Mouse (Mus musculus): Measurements from ENCODE around the gene Tbc1d21.

Tbc1d21 gene

GRCm38 (mm10) chr9:58370355-58370754, at the start of gene Tbc1d21:
Tbc1d21 (minus strand) TSS chr9:58370455.
- DNase-seq (ENCODE audit: low spot score): no peak

DNA sequence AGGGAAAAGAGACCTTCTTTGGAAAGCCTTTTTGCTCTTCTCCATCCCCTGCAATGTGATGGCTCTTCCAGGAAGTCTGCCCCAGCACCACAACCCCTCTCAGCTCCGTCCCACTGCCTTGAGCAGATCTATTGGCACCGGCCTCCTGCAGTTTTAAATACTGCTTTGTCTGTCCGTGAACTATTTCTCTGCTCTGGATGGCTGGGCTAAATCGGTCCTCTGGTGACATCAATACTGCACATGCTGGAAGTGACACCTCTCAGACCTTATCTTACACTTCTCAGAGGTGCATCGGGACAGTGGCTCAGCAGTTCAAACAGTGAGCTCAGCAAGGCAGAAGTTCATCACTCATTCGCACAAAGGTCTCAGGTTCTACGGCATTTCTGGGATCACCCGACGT, 41.3 kb upstream of the Tbc1d21 start:
- no peak for DNase-seq (ENCODE audit: low spot score)

- no peak for DNase-seq (ENCODE audit: low spot score)
Observed at GRCm38 (mm10) chr9:58410057-58410735, 39.9 kb upstream of the Tbc1d21 start.

- no peak for DNase-seq (ENCODE audit: low spot score)
Observed at GRCm38 (mm10) chr9:58409247-58409646, 39.0 kb upstream of the Tbc1d21 start.

- no peak for DNase-seq (ENCODE audit: low spot score)
Observed at GRCm38 (mm10) chr9:58404412-58404811, 34.2 kb upstream of the Tbc1d21 start.

DNA sequence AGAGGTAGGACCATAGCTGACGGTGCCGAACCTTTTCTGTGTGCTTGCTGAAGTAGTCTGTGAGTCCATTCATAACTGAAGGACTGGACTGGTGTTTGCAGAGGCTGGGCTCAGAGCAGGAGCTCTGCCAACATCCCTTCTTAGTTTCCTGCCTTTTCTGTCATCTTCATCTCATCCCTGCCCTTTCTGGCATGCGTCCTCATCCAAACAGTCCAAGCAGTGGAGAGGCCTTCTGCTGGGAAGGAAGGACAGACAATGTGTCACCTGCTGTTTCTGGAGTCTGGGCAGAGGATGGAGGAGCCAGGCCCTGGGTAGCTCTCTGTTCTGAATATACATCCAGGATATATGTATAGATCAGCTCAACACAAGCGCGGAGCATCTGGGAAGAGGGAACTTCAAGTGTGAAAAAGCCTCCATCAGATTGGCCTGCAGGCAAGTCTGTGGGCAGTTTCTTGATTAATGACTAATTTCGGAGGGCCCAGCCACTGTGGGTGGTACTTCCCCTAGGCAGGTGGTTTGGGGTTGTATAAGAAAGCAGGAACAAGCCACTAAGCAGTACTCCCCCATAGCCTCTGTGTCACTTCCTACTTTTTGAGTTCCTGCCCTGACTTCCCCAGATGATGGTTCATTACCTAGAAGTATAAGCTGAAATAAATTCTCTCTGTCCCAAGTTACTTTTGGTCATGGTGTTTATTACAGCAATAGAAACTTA, 31.3 kb upstream of the Tbc1d21 start:
- DNase-seq (ENCODE audit: low spot score): no peak

GRCm38 (mm10) chr9:58399609-58400008, 29.4 kb upstream of the Tbc1d21 start:
- DNase-seq (ENCODE audit: low spot score): no peak

GRCm38 (mm10) chr9:58394605-58395004, 24.4 kb upstream of the Tbc1d21 start:
- DNase-seq (ENCODE audit: low spot score): no peak

DNA sequence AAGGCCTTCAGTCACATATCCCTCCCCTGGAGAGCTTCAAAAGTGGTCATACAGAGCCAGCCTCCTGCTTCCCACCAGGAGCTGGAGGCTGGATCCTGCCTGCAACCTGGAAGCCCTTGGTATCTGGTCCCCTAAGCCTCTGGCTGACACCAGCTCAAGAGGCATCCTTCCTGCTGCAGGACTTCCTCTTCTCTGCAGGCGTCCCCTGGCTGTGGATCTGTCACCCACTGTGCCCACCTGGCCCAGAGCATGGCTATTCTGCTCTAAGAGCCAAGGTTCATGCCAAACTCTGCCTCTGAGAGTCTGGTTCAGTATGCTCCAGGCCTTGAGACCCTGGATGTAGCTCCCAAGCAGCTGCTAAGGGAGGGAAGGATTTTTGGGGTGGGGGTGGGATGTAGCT, 23.6 kb upstream of the Tbc1d21 start:
- no peak for DNase-seq (ENCODE audit: low spot score)

- no peak for DNase-seq (ENCODE audit: low spot score)
Observed at GRCm38 (mm10) chr9:58388381-58388780, 18.1 kb upstream of the Tbc1d21 start.

DNA sequence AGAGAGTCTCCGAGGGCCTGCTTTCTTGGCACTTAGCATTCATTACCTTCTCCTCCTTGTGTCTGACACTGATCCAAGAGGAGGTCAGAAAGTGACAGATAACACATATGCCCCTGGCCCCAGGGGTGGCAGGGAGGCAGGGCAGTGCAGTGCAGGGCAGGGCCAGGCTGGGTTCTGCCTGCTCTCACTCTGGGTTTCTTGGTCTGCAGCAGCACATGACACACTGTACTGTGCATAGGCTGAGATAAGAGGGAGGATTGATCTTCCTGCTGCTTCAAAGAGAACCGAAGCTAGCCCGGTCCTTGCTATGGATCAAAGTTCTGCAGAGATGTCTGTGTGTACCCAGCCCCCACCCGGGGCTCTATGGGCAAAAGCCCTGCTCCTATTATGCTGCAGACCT, 8.6 kb upstream of the Tbc1d21 start:
- DNase-seq (ENCODE audit: low spot score): no peak

DNA sequence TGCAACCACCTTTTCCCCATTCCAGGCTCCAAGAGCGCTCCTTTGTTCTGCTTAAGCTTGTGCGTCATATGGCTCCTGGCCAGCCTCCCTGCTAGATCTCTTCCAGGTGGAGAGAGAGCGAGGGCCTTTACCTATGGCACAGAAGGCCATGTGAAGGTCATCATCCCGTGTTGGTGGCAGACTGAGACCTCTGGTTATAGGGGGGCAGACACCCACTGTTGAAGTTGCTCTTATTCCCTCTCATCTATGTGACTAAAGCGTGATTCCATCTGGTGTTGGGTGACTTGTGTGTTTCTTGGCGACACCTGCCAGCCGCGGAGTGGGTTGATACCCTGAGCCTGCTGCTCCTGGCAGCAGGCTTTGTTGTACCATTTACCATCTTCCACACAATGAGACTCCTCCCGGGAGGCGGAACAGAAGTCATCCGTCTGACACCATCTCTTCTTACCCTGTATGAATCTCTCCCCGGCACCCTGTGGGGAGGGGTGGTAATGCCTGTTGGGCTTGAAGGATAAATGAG, 3.7 kb upstream of the Tbc1d21 start:
- DNase-seq (ENCODE audit: low spot score): no peak

DNA sequence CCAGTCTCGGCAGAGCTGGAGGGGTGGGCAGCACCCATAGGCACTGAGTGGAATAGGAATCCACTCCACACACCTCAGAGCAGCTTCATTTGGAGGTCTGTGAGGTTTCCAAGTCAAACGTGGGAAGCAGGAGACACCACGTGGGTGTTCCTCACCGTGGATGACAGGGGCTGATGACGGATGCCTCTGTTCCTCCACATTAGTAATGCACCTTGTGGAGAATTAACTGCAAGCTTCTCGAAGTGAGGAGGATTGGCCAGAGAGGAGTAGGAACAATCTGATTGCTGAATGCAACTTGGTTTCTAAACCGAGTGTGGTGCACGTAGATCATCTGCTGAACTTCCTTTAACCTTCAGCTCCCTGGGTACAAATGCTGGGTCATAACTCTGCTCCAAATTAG, 1.7 kb upstream of the Tbc1d21 start:
- no peak for DNase-seq (ENCODE audit: low spot score)

DNA sequence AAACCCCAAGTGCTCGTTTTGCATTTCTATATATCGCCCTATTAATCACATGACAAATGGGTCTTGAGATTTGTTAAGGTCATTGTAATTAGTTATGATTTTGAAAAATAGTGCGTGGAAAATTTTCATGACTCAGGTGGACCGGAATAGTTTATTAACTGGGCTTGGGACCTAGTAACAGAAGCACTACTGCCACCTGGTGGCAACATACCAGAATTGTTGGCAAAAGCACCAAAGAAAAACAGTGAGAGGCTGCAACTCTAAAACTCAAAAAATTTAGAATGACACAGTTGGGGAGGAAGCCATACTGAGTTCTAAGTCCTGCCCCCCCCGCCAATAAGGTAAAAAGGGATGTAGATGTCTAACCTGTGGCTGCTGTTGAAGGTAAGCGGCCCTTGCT, 611 bp downstream of the Tbc1d21 start:
- no peak for DNase-seq (ENCODE audit: low spot score)

- DNase-seq (ENCODE audit: low spot score): no peak
Observed at GRCm38 (mm10) chr9:58364325-58364724, 5.9 kb downstream of the Tbc1d21 start.

- no peak for DNase-seq (ENCODE audit: low spot score)
Observed at GRCm38 (mm10) chr9:58361956-58362355, 8.3 kb downstream of the Tbc1d21 start.

DNA sequence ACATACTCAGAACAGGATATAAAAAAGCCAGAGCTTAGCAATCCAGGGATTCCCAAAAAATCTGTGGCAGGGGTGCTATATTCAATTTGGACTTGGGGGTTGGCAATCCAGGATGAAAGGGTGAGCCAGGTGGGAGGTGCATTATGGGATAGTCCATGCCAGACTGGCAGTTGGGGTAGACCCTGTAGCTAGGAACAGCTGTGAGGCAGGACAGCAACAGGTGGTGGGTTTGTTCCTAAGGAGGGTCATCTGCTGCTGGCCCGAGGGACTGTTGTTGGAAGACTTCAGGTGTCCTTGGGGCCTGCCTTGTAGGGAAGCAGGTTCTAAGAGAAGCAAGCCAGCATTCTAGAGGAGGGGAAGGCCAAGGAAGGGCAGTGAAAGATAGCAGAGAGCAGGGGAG, 8.9 kb downstream of the Tbc1d21 start:
- DNase-seq (ENCODE audit: low spot score): no peak

DNA sequence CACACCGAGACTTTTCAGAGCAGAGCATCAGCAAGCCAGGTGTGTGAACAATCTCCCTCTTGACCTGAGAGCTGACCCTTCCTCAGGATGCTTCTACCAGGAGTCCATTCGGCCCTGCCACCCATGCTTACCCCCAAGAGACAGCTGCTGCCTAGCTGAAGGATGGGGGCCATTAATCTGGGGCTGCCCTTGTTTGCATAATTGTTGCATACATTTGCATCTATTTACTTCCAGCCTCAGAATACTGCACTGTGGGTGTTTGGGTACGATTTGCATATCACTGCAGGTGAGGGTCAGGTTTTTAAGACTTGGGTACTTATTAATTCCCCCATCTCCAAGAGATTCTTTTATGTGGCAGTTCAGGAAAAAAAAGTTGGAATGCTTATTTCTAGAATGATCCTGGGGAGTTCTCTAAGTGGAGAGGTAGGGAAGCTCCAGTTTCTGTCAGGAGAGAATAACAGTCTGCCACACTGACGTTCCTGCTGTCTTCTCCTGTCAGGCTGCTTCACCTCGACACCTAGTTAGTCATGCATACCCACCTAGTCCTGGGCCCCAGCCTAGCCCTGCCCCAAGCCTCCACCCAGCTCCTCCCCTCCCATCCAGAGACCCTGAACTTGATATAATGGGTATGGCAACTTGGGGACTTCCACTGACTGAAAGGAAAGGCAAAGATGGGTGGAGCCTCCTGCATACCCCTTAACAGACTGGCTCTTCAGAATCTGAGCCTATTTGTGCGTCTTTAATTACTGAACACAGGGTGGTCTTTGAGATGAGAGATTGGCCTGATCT, 14.8 kb downstream of the Tbc1d21 start:
- DNase-seq (ENCODE audit: low spot score): no peak

- no peak for DNase-seq (ENCODE audit: low spot score)
Observed at GRCm38 (mm10) chr9:58354701-58355100, 15.6 kb downstream of the Tbc1d21 start.

DNA sequence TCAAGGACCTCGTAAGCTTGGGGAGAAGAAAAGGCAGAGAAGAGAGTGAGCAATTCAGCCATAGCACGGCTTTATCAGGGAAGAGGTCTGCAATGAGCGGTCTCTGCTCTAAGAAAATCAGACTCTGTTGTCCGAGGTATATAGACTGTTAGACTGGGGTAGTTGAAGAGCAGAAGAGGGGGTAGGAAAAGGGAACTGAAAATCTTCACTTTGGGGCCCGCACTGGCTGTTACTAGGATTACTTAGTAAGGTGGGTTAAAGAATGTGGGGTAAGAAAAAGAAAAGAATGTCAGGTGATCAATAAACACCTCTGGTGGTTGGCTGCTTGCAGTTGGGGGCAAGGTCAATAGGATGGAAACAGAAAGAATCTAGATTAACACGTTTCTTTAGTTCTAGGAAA, 17.0 kb downstream of the Tbc1d21 start:
- DNase-seq (ENCODE audit: low spot score): no peak

DNA sequence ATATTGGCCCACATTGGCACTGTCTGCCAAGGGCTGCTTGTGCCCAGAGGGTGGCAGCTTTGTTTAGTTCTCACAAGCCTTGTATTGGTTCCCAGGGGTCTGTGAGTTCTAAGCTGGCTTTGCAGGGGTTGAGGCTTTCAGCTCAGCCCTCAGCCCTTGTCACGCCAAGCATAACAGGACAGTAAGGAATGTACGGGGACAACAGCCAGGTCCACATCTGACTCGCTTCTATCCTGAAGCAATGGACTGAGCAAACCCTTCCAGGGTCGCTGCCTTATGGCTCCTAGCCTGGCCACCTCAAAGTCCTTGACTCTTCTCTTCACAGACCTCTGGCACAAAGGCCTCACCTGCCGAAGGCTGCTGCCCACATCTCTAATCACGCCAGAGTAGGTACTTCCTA, 22.5 kb downstream of the Tbc1d21 start:
- DNase-seq (ENCODE audit: low spot score): no peak

DNA sequence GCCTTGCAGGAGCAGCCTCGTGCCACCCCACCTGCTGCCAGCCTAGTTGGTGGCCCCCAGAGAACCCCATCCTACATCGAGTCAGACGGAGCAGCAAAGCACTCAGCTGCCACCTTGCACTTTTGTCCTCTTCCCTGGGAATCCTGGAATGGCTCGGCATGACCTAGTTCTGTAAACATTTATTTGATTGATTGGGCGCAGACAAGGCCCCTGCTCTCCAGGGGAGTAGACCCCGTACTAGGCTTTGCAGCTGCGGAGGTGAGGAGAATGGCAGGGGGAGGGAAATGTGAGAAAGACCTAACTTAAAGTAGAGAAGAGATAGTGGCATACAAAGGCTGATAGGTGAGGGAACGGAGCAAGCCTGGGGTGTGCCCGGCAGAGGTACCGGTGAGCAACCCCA, 23.8 kb downstream of the Tbc1d21 start:
- DNase-seq (ENCODE audit: low spot score): no peak

- no peak for DNase-seq (ENCODE audit: low spot score)
Observed at GRCm38 (mm10) chr9:58345963-58346362, 24.3 kb downstream of the Tbc1d21 start.
